8 mouse cellular contexts compared by ENCODE assay signal in the genomic region with DNA sequence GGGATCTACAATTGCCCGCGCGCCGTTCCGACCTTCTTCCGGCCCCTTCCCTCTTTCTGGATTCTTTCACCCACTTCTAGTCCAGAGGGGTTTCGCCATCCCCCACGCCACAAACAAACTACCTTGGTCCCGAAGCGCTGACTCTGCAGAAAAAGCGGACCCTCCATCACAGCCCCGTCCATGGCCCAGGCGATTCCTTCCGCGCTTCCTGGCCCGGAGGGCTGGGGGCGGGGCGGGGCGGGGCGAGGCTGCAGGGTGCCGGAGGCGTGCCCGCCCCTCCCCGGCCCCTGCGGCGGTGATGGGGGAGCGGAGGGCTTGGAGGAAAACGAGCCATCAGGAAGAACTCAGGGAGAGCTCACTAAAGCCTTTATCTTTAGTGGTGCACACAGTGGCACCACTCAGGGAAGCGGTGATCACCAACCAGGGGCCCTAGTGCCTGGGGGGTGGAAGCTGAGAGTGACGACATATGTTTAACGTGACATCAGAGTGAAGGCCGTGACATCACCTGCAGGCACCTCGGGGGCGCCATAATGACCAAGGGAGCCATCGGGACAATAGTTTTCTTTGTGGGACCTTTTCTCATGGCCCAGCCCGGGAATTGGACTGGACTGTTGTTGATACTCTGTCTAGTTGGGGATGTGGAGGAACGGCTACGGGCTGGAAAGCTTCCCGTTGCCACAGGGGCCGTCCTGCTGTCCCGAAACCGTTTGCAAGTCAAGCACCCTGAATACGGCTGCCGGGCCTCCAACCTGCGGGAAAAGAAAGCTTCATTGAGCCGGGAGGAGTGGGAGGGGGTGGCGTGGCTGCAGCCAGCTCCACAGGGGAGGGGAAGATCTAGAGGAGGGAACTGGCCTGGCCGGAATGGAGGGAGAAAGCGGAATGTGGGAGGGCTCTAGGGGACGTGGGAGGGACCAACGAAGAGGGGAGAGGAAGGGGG. TPM values are rescaled to one million over a fixed set of nuclear protein-coding genes. Genes with fewer than 3 reads are reported as not detected.
DNase-seq lines count a peak whose midpoint lies in the region; ATAC-seq lines count a peak whose summit lies in the region.

A gene (minus strand): TSS at position 223 of the 937 bp plus-strand sequence.
A gene (plus strand): TSS at position 925 of the 937 bp plus-strand sequence.

- H3K4me3 ChIP-seq in forebrain, embryonic 10.5 days, result peak within 1 kb of the TSS; percentile 68

- H3K4me1 ChIP-seq in forebrain, embryonic 10.5 days, result peaks cover 72% of the 10 kb centered on the region

- no peaks in the 10 kb centered on the region for H3K9me3 ChIP-seq in forebrain, embryonic 10.5 days

- peaks cover 3% of the 10 kb centered on the region; the same call in 1 of the 2 replicates for H3K36me3 ChIP-seq in forebrain, embryonic 10.5 days (replicated peaks)

- peak; percentile 65 for ATAC-seq in CD4-positive, CD25-positive, alpha-beta regulatory T cell, adult 4 months
- peak; percentile 77 for ATAC-seq in megakaryocyte progenitor cell, adult 5-6 weeks (replicated peaks; ENCODE audit: poor library complexity)

- peak within 1 kb of the TSS; percentile 86 for H3K27ac ChIP-seq in forebrain, embryonic 10.5 days

- intact Hi-C loops in heart, postnatal 10 days (cut with DNase I), result loop anchor here (2.0 kb wide), 1 partner anchor 37 kb away; no protein-coding TSS in a partner anchor

- peak; percentile 71 to 72 for DNase-seq in adrenal gland, adult 18-20 months (ENCODE audit: low spot score in 2 of 2)
- peak; percentile 73 for DNase-seq in forebrain, embryonic 10.5 days (ENCODE audit: extremely low spot score, low spot score)
- peak; percentile 75 to 77 for DNase-seq in heart, postnatal 10 days
- DNase-seq in kidney, postnatal 25 days, result peak; percentile 62 to 80
- DNase-seq in spleen, adult 12 weeks (ENCODE audit: low spot score), result peak; percentile 72
- DNase-seq in frontal cortex, postnatal 36 days (ENCODE audit: low spot score in 2 of 2), result no peak

- peaks cover 97% of the 10 kb centered on the region for H3K27me3 ChIP-seq in forebrain, embryonic 10.5 days (ENCODE audit: poor library complexity, severe bottlenecking)

- WGBS in forebrain, embryonic 10.5 days, result under 1% methylated on average over 51 of the region's 51 CpGs

RNA-seq across cellular contexts. Expression of the first gene that starts in this region (rescaled TPM):
- 100 to 1,000 TPM in 1 of 2 experiments, 10 to 100 TPM in 1; 31.8 to 115 TPM for polyA plus RNA-seq in CD4-positive, CD25-positive, alpha-beta regulatory T cell, adult 4 months (2017; shearing (Covaris generic))
- 1 to 10 TPM; 7.0 to 7.2 TPM for total RNA-seq in adrenal gland, adult 18-20 months (2021)
- polyA plus RNA-seq in forebrain, embryonic 10.5 days (2016; fragmentation: Nextera tagmentation; extraction: Ambion mirVana), result 10.4 and 10.9 TPM in 2 replicates
- 1 to 10 TPM; 5.2 to 6.8 TPM for total RNA-seq in heart, postnatal 10 days (2021)
- 6.5 and 6.8 TPM in 2 replicates for total RNA-seq in megakaryocyte progenitor cell, adult 5-6 weeks (2015)
- 14.1 and 18.2 TPM in 2 replicates for total RNA-seq in megakaryocyte progenitor cell, adult 5-6 weeks (2017)

RNA-seq across cellular contexts. Expression of the second gene that starts in this region (rescaled TPM):
- polyA plus RNA-seq in CD4-positive, CD25-positive, alpha-beta regulatory T cell, adult 4 months (2017; shearing (Covaris generic)), result 1 to 10 TPM in 1 of 2 experiments, not detected in 1; 1.8 TPM
- 1 to 10 TPM; 1.6 to 1.8 TPM for total RNA-seq in adrenal gland, adult 18-20 months (2021)
- 7.2 and 9.4 TPM in 2 replicates for polyA plus RNA-seq in forebrain, embryonic 10.5 days (2016; fragmentation: Nextera tagmentation; extraction: Ambion mirVana)
- total RNA-seq in heart, postnatal 10 days (2021), result 1 to 10 TPM; 6.0 to 6.8 TPM
- 0.59 and 1.4 TPM in 2 replicates for total RNA-seq in megakaryocyte progenitor cell, adult 5-6 weeks (2015)
- total RNA-seq in megakaryocyte progenitor cell, adult 5-6 weeks (2017), result 1.0 and 1.7 TPM in 2 replicates

Comparison
In these comparisons a context has a peak if more than half of its experiments do, and no peak if none do; other contexts are left out.
1. DNase-seq: peak in adrenal gland, adult 18-20 months (2 of 2), forebrain, embryonic 10.5 days (single experiment), heart, postnatal 10 days (2 of 2), kidney, postnatal 25 days (2 of 2) and spleen, adult 12 weeks (single experiment); none in frontal cortex, postnatal 36 days (0 of 2).